Mouse (Mus musculus) heart, postnatal 4 days (tissue): ENCODE measurements around the gene Tmem208. TPM values are rescaled to one million over a fixed set of nuclear protein-coding genes. Genes with fewer than 3 reads are reported as not detected.

Experiments used
- DNase-seq: peaks from one replicate; pipeline ENCODE4 v3.0.0; 2021
- total RNA-seq, 2 experiments: library from RNA; stranded (reverse); gene quantifications; 2 replicates each; pipeline ENCODE4 v1.2.3; 2021

The Tmem208 gene
- total RNA-seq, 2 experiments from 2014 or later, result 29.8 to 32.3 TPM

- DNase-seq, result no peak
These were observed 27.6 kb upstream of the Tmem208 start for GRCm38 (mm10) chr8:105298351-105299252.

- no peak for DNase-seq
These were observed 26.2 kb upstream of the Tmem208 start for GRCm38 (mm10) chr8:105299962-105300361.

GRCm38 (mm10) chr8:105303396-105303795 is 22.8 kb upstream of the Tmem208 start:
- no peak for DNase-seq

GRCm38 (mm10) chr8:105303874-105304273 is 22.3 kb upstream of the Tmem208 start:
- DNase-seq, result no peak

GRCm38 (mm10) chr8:105304325-105305210 is 21.6 kb upstream of the Tmem208 start:
- DNase-seq, result peak; percentile 10

GRCm38 (mm10) chr8:105305211-105306145 is 20.7 kb upstream of the Tmem208 start, which contains the start of gene Elmo3:
Gene Elmo3 (plus strand): TSS chr8:105305601.
- DNase-seq, result peak; percentile 70

GRCm38 (mm10) chr8:105306146-105306691 is 19.9 kb upstream of the Tmem208 start:
- peak; percentile 14 for DNase-seq

- no peak for DNase-seq
These were observed 18.5 kb upstream of the Tmem208 start for GRCm38 (mm10) chr8:105307670-105308069.

- no peak for DNase-seq
These were observed 17.7 kb upstream of the Tmem208 start for GRCm38 (mm10) chr8:105308428-105308827.

GRCm38 (mm10) chr8:105309142-105309847 is 16.9 kb upstream of the Tmem208 start:
- DNase-seq, result no peak

- no peak for DNase-seq
These were observed 16.0 kb upstream of the Tmem208 start for GRCm38 (mm10) chr8:105310118-105310517.

GRCm38 (mm10) chr8:105311718-105312117 is 14.4 kb upstream of the Tmem208 start:
- no peak for DNase-seq

- no peak for DNase-seq
These were observed 13.2 kb upstream of the Tmem208 start for GRCm38 (mm10) chr8:105312891-105313481.

- DNase-seq, result no peak
These were observed 12.3 kb upstream of the Tmem208 start for GRCm38 (mm10) chr8:105313622-105314402.

GRCm38 (mm10) chr8:105315073-105315769 is 10.9 kb upstream of the Tmem208 start:
- DNase-seq, result no peak

- no peak for DNase-seq
These were observed 8.2 kb upstream of the Tmem208 start for GRCm38 (mm10) chr8:105317941-105318340.

- no peak for DNase-seq
These were observed 7.4 kb upstream of the Tmem208 start for GRCm38 (mm10) chr8:105318662-105319190.

- DNase-seq, result no peak
These were observed 3.0 kb upstream of the Tmem208 start for GRCm38 (mm10) chr8:105323183-105323582.

GRCm38 (mm10) chr8:105325641-105326093 is 487 bp upstream of the Tmem208 start:
- no peak for DNase-seq
